Mouse (Mus musculus) CH12.LX (cell line): Measurements from ENCODE around the gene Proca1. TPM values are rescaled to one million over a fixed set of nuclear protein-coding genes. Genes with fewer than 3 reads are reported as not detected.
A peak's percentile ranks its signal among the peaks of the same experiment; 100 is the strongest.

Experiments used
- DNase-seq: peaks from one replicate; pipeline ENCODE4 v3.0.0-alpha.2; 2013; ENCODE audit errors: extremely low read depth
- H3K27ac ChIP-seq: 2 replicates; pipeline ENCODE4 v1.5.1; 2012; ENCODE audit warnings: low read depth, mild to moderate bottlenecking, control low read depth, moderate library complexity; ENCODE audit not compliant: insufficient read depth
- H3K27me3 ChIP-seq: replicated peaks from 2 replicates; pipeline ENCODE3; 2012; ENCODE audit warnings: inconsistent platforms
- H3K36me3 ChIP-seq, 2 experiments: replicated peaks in 1 of 2; 2 replicates each; pipeline versions ENCODE3 to v1.6.1; 2012; ENCODE audit warnings: inconsistent platforms in 1 of 2, low read length in 1 of 2, mild to moderate bottlenecking in 1 of 2, mixed read lengths in 1 of 2, moderate library complexity in 1 of 2; ENCODE audit not compliant: control insufficient read depth in 1 of 2, insufficient read depth in 1 of 2
- H3K4me1 ChIP-seq, 2 experiments: 2 replicates each; pipeline ENCODE4 v1.6.1; 2012; ENCODE audit warnings: inconsistent platforms in 1 of 2, moderate library complexity in 1 of 2; ENCODE audit not compliant: insufficient read depth in 2 of 2, control insufficient read depth in 1 of 2
- H3K4me2 ChIP-seq: 2 replicates; pipeline ENCODE4 v1.6.1; 2012; ENCODE audit warnings: low read depth, mild to moderate bottlenecking, control low read depth; ENCODE audit not compliant: poor library complexity, insufficient read depth, severe bottlenecking
- H3K4me3 ChIP-seq, 3 experiments: fragments of 150-350 bp in 1 of 3; sonication (generic) in 1 of 3; replicated peaks in 1 of 3; 2 replicates each; pipeline versions ENCODE3 to v1.5.1; 2011 to 2012; ENCODE audit warnings: low read depth in 2 of 3, low read length in 2 of 3, mild to moderate bottlenecking in 2 of 3, moderate library complexity in 2 of 3, control low read depth in 1 of 3, improper control_type of control experiment in 1 of 3, inconsistent platforms in 1 of 3, mixed read lengths in 1 of 3; ENCODE audit not compliant: poor library complexity in 1 of 3
- H3K79me2 ChIP-seq: replicated peaks from 2 replicates; pipeline ENCODE4 v1.6.1; 2012; ENCODE audit warnings: mild to moderate bottlenecking, moderate library complexity; ENCODE audit not compliant: control insufficient read depth, poor library complexity, insufficient read depth, severe bottlenecking; ENCODE audit errors: extremely low read depth
- H3K9ac ChIP-seq: 2 replicates; pipeline ENCODE4 v1.6.1; 2012; ENCODE audit warnings: low read depth, mild to moderate bottlenecking, control low read depth, moderate library complexity; ENCODE audit not compliant: insufficient read depth
- H3K9me3 ChIP-seq: replicated peaks from 2 replicates; pipeline ENCODE3; 2012; ENCODE audit warnings: low read length, inconsistent platforms, mixed read lengths
- BHLHE40 ChIP-seq: IDR thresholded peaks from 2 replicates; pipeline ENCODE4 v1.6.1; 2011; ENCODE audit warnings: mild to moderate bottlenecking, low read depth, low read length, improper control_type of control experiment
- CHD2 ChIP-seq: IDR thresholded peaks from 2 replicates; pipeline ENCODE4 v1.6.1; 2011; ENCODE audit warnings: low read length, improper control_type of control experiment
- CTCF ChIP-seq, 2 experiments: IDR thresholded peaks in 1 of 2; conservative IDR thresholded peaks in 1 of 2; 2 replicates each; pipeline ENCODE4 v1.5.1; 2011 to 2012; ENCODE audit warnings: low read depth in 2 of 2, low read length in 2 of 2, improper control_type of control experiment in 1 of 2, inconsistent platforms in 1 of 2, mild to moderate bottlenecking in 1 of 2, moderate library complexity in 1 of 2
- E2F4 ChIP-seq: IDR thresholded peaks from 2 replicates; pipeline ENCODE4 v1.6.1; 2011; ENCODE audit warnings: low read depth, low read length, improper control_type of control experiment; ENCODE audit not compliant: insufficient replicate concordance
- ELF1 ChIP-seq: IDR thresholded peaks from 2 replicates; pipeline ENCODE4 v1.6.1; 2014; ENCODE audit warnings: low read depth, mild to moderate bottlenecking, inconsistent platforms, low read length, improper control_type of control experiment
- ETS1 ChIP-seq: conservative IDR thresholded peaks from 2 replicates; pipeline ENCODE4 v1.6.1; 2012; ENCODE audit warnings: low read depth, mild to moderate bottlenecking, inconsistent platforms, low read length, improper control_type of control experiment, moderate library complexity
- HCFC1 ChIP-seq: IDR thresholded peaks from 2 replicates; pipeline ENCODE4 v1.6.1; 2012; ENCODE audit warnings: low read depth, mild to moderate bottlenecking, inconsistent platforms, low read length, improper control_type of control experiment
- IRF4 ChIP-seq: IDR thresholded peaks from 2 replicates; pipeline ENCODE4 v1.6.1; 2014; ENCODE audit warnings: low read depth, mild to moderate bottlenecking, inconsistent platforms, low read length, improper control_type of control experiment
- JUN ChIP-seq: IDR thresholded peaks from 2 replicates; pipeline ENCODE4 v1.6.1; 2011; ENCODE audit warnings: low read depth, mild to moderate bottlenecking, low read length, improper control_type of control experiment, moderate library complexity; ENCODE audit not compliant: insufficient read depth
- KAT2A ChIP-seq: IDR thresholded peaks from 2 replicates; pipeline ENCODE4 v1.6.1; 2012; ENCODE audit warnings: low read length, improper control_type of control experiment, inconsistent platforms; ENCODE audit not compliant: insufficient replicate concordance
- MAFK ChIP-seq: IDR thresholded peaks from 2 replicates; pipeline ENCODE4 v1.6.1; 2011; ENCODE audit warnings: low read length, improper control_type of control experiment; ENCODE audit not compliant: insufficient replicate concordance
- MAZ ChIP-seq: IDR thresholded peaks from 2 replicates; pipeline ENCODE4 v1.6.1; 2012; ENCODE audit warnings: low read depth, mild to moderate bottlenecking, inconsistent platforms, low read length, improper control_type of control experiment, moderate library complexity
- MEF2A ChIP-seq: IDR thresholded peaks from 2 replicates; pipeline ENCODE4 v1.6.1; 2014; ENCODE audit warnings: low read depth, mild to moderate bottlenecking, inconsistent platforms, low read length, improper control_type of control experiment, borderline replicate concordance
- MXI1 ChIP-seq: IDR thresholded peaks from 2 replicates; pipeline ENCODE4 v1.6.1; 2011; ENCODE audit warnings: mild to moderate bottlenecking, low read depth, low read length, improper control_type of control experiment
- MYC ChIP-seq: IDR thresholded peaks from 2 replicates; pipeline ENCODE4 v1.6.1; 2011; ENCODE audit warnings: low read depth, mild to moderate bottlenecking, improper control_type of control experiment, low read length
- NELFE ChIP-seq: IDR thresholded peaks from 2 replicates; pipeline ENCODE4 v1.6.1; 2011; ENCODE audit warnings: low read depth, low read length, improper control_type of control experiment
- NRF1 ChIP-seq: IDR thresholded peaks from 2 replicates; pipeline ENCODE4 v1.6.1; 2014; ENCODE audit warnings: low read depth, mild to moderate bottlenecking, inconsistent platforms, low read length, improper control_type of control experiment, moderate library complexity
- PAX5 ChIP-seq: IDR thresholded peaks from 2 replicates; pipeline ENCODE4 v1.6.1; 2012; ENCODE audit warnings: low read length, inconsistent platforms, mixed read lengths
- POLR2A ChIP-seq: IDR thresholded peaks from 2 replicates; pipeline ENCODE4 v1.6.1; 2011; ENCODE audit warnings: low read depth, mild to moderate bottlenecking, improper control_type of control experiment, low read length
- POLR2AphosphoS2 ChIP-seq: IDR thresholded peaks from 2 replicates; pipeline ENCODE4 v1.6.1; 2011; ENCODE audit warnings: low read depth, low read length, improper control_type of control experiment
- RAD21 ChIP-seq: IDR thresholded peaks from 2 replicates; pipeline ENCODE4 v1.6.1; 2011; ENCODE audit warnings: low read depth, mild to moderate bottlenecking, low read length, improper control_type of control experiment, moderate library complexity
- RCOR1 ChIP-seq: conservative IDR thresholded peaks from 2 replicates; pipeline ENCODE4 v1.6.1; 2012; ENCODE audit warnings: low read depth, mild to moderate bottlenecking, inconsistent platforms, low read length, improper control_type of control experiment
- SIN3A ChIP-seq: IDR thresholded peaks from 2 replicates; pipeline ENCODE4 v1.6.1; 2012; ENCODE audit warnings: low read length, improper control_type of control experiment, inconsistent platforms
- SMC3 ChIP-seq: IDR thresholded peaks from 2 replicates; pipeline ENCODE4 v1.6.1; 2011; ENCODE audit warnings: low read depth, low read length, improper control_type of control experiment
- TBP ChIP-seq: conservative IDR thresholded peaks from 2 replicates; pipeline ENCODE4 v1.6.1; 2011; ENCODE audit warnings: low read depth, low read length, improper control_type of control experiment
- TCF12 ChIP-seq: IDR thresholded peaks from 2 replicates; pipeline ENCODE4 v1.6.1; 2014; ENCODE audit warnings: low read depth, mild to moderate bottlenecking, inconsistent platforms, low read length, improper control_type of control experiment
- UBTF ChIP-seq: IDR thresholded peaks from 2 replicates; pipeline ENCODE4 v1.6.1; 2012; ENCODE audit warnings: low read depth, mild to moderate bottlenecking, inconsistent platforms, low read length, improper control_type of control experiment, moderate library complexity
- USF1 ChIP-seq: IDR thresholded peaks from 2 replicates; pipeline ENCODE4 v1.6.1; 2014; ENCODE audit warnings: low read depth, mild to moderate bottlenecking, inconsistent platforms, low read length, improper control_type of control experiment
- USF2 ChIP-seq: conservative IDR thresholded peaks from 2 replicates; pipeline ENCODE4 v1.6.1; 2011; ENCODE audit warnings: low read depth, low read length, improper control_type of control experiment
- ZC3H11A ChIP-seq: IDR thresholded peaks from 2 replicates; pipeline ENCODE4 v1.6.1; 2012; ENCODE audit warnings: low read depth, mild to moderate bottlenecking, inconsistent platforms, low read length, improper control_type of control experiment
- ZKSCAN1 ChIP-seq: IDR thresholded peaks from 2 replicates; pipeline ENCODE4 v1.6.1; 2012; ENCODE audit warnings: low read depth, inconsistent platforms, low read length, improper control_type of control experiment, borderline replicate concordance
- ZMIZ1 ChIP-seq: IDR thresholded peaks from 2 replicates; pipeline ENCODE4 v1.6.1; 2012; ENCODE audit warnings: low read depth, mild to moderate bottlenecking, inconsistent platforms, low read length, improper control_type of control experiment
- ZNF384 ChIP-seq: IDR thresholded peaks from 2 replicates; pipeline ENCODE4 v1.6.1; 2012; ENCODE audit warnings: low read depth, low read length, improper control_type of control experiment, inconsistent platforms
- dilution Hi-C: fragments of 300-500 bp; cut with MboI; formaldehyde crosslinking; loops from 2 replicates; pipeline ENCODE4 v1.14.3; 2020; ENCODE audit warnings: low sequenced_read_pairs; ENCODE audit not compliant: extremely low pct_unique_long_range_greater_than_20kb, extremely low pct_ligation_motif_present
- in situ Hi-C: fragments of 300-500 bp; cut with MboI; formaldehyde crosslinking; loops from 3 replicates; pipeline ENCODE4 v1.14.3; 2019; ENCODE audit warnings: low sequenced_read_pairs, low pct_ligation_motif_present, low pct_unique_long_range_greater_than_20kb, mixed read lengths
- polyA plus RNA-seq: library from polyadenylated mRNA; unstranded; fragments of >175 nt; gene quantifications from 2 replicates; pipeline ENCODE4 v1.2.1, GENCODE M21; 2012; ENCODE audit warnings: low read depth; ENCODE audit not compliant: insufficient read length
- total RNA-seq, 2 experiments: library from RNA; depleted of rRNA; stranded (reverse); fragments of 300-350 nt in 1 of 2; fragments of >200 nt in 1 of 2; gene quantifications; 2 replicates each; pipeline ENCODE4 v1.2.3; 2012 to 2014

The Proca1 gene
- total and polyA plus RNA-seq, 3 experiments, result 0.40 TPM; not detected in 2

- peak; percentile 68 for TF ChIP-seq ZMIZ1
- no peak for TF ChIP-seq RCOR1
- TF ChIP-seq PAX5, result no peak
- no peak for TF ChIP-seq RAD21
- no peak; the same call in 1 of the 2 replicates for TF ChIP-seq USF2
- TF ChIP-seq MXI1, result peak; percentile 82
- no peak for TF ChIP-seq MAFK
- no peak for TF ChIP-seq JUN
- TF ChIP-seq MAZ, result 0 out of 2 replicates have a peak, but pooled peaks have one; percentile 52
These were observed 52.6 kb downstream of the Proca1 start, which contains the start of the genes Sdf2 and Supt6 (continued) for GRCm38 (mm10) chr11:78245627-78246317.

DNA sequence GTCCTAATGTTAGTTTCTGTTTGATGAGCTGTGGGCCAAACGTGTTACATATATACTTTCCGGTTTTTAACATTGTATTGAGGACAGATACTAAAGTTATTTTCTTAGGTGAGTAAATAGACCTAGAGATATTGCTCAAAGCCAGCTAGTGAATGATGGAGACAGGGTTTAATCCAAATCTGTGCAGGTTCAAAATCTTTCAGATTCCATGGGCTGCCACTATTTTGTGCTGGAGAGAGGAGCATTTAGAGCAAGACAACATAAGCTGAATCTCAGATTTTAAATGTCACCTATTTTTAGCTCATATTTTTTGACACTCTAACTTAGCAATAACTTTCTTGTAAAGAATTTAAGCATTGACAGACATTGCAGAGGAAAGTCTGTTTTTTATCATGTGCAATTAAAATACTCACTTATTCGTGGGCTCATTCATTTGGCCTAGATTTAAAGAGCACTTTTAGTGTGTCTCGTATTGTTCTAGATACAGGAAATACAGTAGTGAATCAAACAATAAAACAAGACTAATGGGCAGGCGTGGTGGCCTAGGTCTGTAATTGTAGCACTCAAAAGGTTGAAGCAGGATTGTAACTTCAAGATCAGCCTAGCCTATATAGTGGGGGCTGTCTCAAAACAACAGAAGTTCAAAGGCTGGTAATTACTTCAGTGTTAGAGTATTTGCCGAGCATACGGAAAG lies 53.3 kb downstream of the Proca1 start:
- in situ Hi-C loops, result no loop called here
- peak overlapping the region; percentile 100 for H3K4me2 ChIP-seq
- H3K9ac ChIP-seq, result peak overlapping the region; percentile 97
- peak overlapping the region; percentile 91 to 98 (median 97) for H3K4me3 ChIP-seq
- H3K36me3 ChIP-seq, result peaks cover 14 to 42% of the 10 kb centered on the region in 2 experiments
- peaks cover 8 to 63% of the 10 kb centered on the region in 2 experiments for H3K4me1 ChIP-seq
- no peak for DNase-seq
- no peaks in the 10 kb centered on the region for H3K9me3 ChIP-seq
- H3K79me2 ChIP-seq, result peaks cover 80% of the 10 kb centered on the region
- no peaks in the 10 kb centered on the region for H3K27me3 ChIP-seq
- dilution Hi-C loops, result no loop called here
- H3K27ac ChIP-seq, result no peak overlapping the region; the same call in none of the 2 replicates
- TF ChIP-seq ELF1 (no peak), NRF1 (no peak), USF2 (no peak), POLR2A (no peak), KAT2A (no peak), PAX5 (no peak), RCOR1 (0 out of 2 replicates have a peak, but pooled peaks have one; percentile 67), NELFE (no peak), SMC3 (no peak), JUN (no peak), ETS1 (no peak), TCF12 (no peak), MEF2A (peak; percentile 13; the same call in 1 of the 2 replicates), HCFC1 (no peak), ZKSCAN1 (no peak), SIN3A (peak; percentile 35; the same call in 1 of the 2 replicates), MAZ (no peak), E2F4 (no peak), BHLHE40 (no peak), MXI1 (peak; percentile 30), RAD21 (no peak), POLR2AphosphoS2 (no peak), IRF4 (0 out of 2 replicates have a peak, but pooled peaks have one; percentile 11), USF1 (no peak), CHD2 (no peak), CTCF (conservative IDR thresholded peaks at IDR 0.05 in 1 of 2, IDR thresholded peaks at IDR 0.05 in 1 of 2; ENCODE audit: low read depth in 2 of 2, low read length in 2 of 2) (no peak), ZMIZ1 (no peak), ZNF384 (no peak), ZC3H11A (no peak), TBP (0 out of 2 replicates have a peak, but pooled peaks have one; percentile 4), MYC (no peak), UBTF (no peak)
